Mouse (Mus musculus) urinary bladder, postnatal 10 days (tissue): ENCODE data around the gene Cped1.

ENCODE experiments used
- DNase-seq: peaks from one replicate; pipeline ENCODE4 v3.0.0; 2022; ENCODE audit warnings: low spot score

The Cped1 gene

GRCm38 (mm10) chr6:22297028-22297427 is 311.3 kb downstream of the Cped1 start:
- DNase-seq = no peak

GRCm38 (mm10) chr6:22298059-22298458 is 312.3 kb downstream of the Cped1 start:
- DNase-seq = no peak
